Mouse (Mus musculus) neural tube, embryonic 12.5 days (tissue): ENCODE data around the gene 4930539E08Rik. TPM values are rescaled to one million over a fixed set of nuclear protein-coding genes. Genes with fewer than 3 reads are reported as not detected.

Source experiments
- ATAC-seq: fragments of 200-750 bp; cut with Nextera tagmentation; 2 replicates; pipeline ENCODE4 v1.8.0; 2017; ENCODE audit warnings: low read depth, mild to moderate bottlenecking, moderate TSS enrichment, moderate library complexity; ENCODE audit not compliant: low FRiP score
- H3K27ac ChIP-seq: fragments of 300-500 bp; sonication (generic); 2 replicates; pipeline ENCODE4 v1.5.1; 2016
- H3K27me3 ChIP-seq: fragments of 300-500 bp; sonication (generic); replicated peaks from 2 replicates; pipeline ENCODE4 v1.6.1; 2016; ENCODE audit warnings: mild to moderate bottlenecking
- H3K36me3 ChIP-seq: fragments of 300-500 bp; sonication (generic); 2 replicates; pipeline ENCODE4 v1.6.1; 2016; ENCODE audit warnings: mild to moderate bottlenecking
- H3K4me1 ChIP-seq: fragments of 300-500 bp; sonication (generic); 2 replicates; pipeline ENCODE4 v1.6.1; 2016
- H3K4me2 ChIP-seq: fragments of 300-500 bp; sonication (generic); replicated peaks from 2 replicates; pipeline ENCODE4 v1.6.1; 2016; ENCODE audit warnings: mild to moderate bottlenecking
- H3K4me3 ChIP-seq: fragments of 300-500 bp; sonication (generic); 2 replicates; pipeline ENCODE4 v1.5.1; 2016
- H3K9ac ChIP-seq: fragments of 300-500 bp; sonication (generic); 2 replicates; pipeline ENCODE4 v1.6.1; 2016; ENCODE audit warnings: mild to moderate bottlenecking
- H3K9me3 ChIP-seq: fragments of 300-500 bp; sonication (generic); 2 replicates; pipeline ENCODE4 v1.6.1; 2016; ENCODE audit warnings: mild to moderate bottlenecking
- WGBS: fragments of 180-500 bp; shearing (Covaris S2); methylation state at CpG from one replicate; pipeline ENCODE4 v1.1.7; 2016; 5-methylcytosine and 5-hydroxymethylcytosine counted together
- polyA plus RNA-seq: library from polyadenylated mRNA; unstranded; fragments of >200 nt; fragmentation: Nextera tagmentation; extraction: Ambion mirVana; gene quantifications from 2 replicates; pipeline ENCODE4 v1.2.1, GENCODE M21; 2016

4930539E08Rik gene
- polyA plus RNA-seq, 1 experiment from 2014 or later, result 0.38 TPM

DNA sequence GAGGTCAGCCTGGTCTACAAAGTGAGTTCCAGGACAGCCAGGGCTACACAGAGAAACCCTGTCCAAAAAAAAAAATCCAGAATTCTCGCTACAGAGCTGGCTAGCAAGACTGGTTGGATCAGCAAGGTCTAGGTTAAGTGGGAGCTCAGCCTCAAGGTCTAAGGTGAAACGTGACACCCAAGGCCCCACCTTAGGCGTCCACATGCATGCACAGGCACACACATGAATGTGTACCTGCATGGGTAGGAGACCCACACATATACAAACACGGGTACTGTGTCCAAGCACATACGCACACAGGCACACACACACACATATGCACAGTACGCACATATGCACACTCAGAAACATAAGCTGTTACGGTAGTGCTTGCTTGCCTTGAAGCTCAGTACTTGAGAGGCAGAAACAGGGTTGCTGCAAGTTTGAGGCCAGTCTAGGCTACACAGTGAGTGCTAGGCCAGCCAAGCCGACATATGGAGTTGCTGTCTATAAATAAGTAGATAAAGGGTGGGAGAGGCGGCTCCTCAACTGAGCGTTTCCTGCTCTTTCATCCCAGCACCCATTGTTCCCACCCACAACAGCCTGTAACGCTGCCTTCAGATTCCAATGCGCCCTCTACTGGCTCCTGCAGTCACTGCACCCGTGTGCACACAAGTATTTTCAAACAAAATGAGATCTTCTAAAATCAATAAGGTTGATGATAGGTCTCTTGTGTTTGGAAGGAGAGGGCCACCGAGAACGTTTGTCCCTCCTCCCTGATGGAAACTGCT lies 11.9 kb upstream of the 4930539E08Rik start:
- Histone ChIP-seq H3K4me3 (no peak overlapping the region), H3K4me1 (peaks cover 9% of the 10 kb centered on the region), H3K27me3 (no peaks in the 10 kb centered on the region), H3K9ac (no peak overlapping the region), H3K9me3 (no peaks in the 10 kb centered on the region), H3K4me2 (no peak overlapping the region), H3K36me3 (no peaks in the 10 kb centered on the region), H3K27ac (no peak overlapping the region)
- 50% methylated on average over 15 of the region's 15 CpGs for WGBS
- no peak for ATAC-seq

DNA sequence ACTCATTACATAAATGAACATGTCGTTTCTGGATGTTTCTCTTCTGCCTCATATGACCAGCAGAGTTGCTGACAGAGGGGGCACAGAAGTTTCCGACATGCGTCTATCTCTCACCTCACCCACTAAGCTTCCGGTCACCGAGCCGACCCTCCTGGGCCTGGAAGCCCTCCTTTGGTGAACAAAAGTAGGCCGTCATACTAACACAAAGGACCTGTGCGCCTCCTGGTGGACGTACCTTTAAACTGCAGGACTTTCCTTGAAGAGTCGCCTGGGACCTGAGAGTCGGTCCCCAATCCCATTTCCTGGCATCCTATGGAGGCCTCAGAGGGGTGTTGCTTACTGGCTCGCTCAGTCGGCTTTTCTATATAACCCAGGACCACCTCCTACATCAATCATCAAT lies 11.3 kb upstream of the 4930539E08Rik start:
- Histone ChIP-seq H3K36me3 (no peaks in the 10 kb centered on the region), H3K9me3 (no peaks in the 10 kb centered on the region), H3K27ac (no peak overlapping the region), H3K4me2 (no peak overlapping the region), H3K4me3 (no peak overlapping the region), H3K9ac (no peak overlapping the region), H3K4me1 (peaks cover 9% of the 10 kb centered on the region), H3K27me3 (no peaks in the 10 kb centered on the region)
- WGBS, result 21% methylated on average over 13 of the region's 13 CpGs
- no peak for ATAC-seq

- H3K9me3 ChIP-seq, result no peaks in the 10 kb centered on the region
- no peaks in the 10 kb centered on the region for H3K36me3 ChIP-seq
- no peak overlapping the region for H3K27ac ChIP-seq
- no peak overlapping the region for H3K4me3 ChIP-seq
- peaks cover under 1% of the 10 kb centered on the region; the same call in 1 of the 2 replicates for H3K4me1 ChIP-seq
- ATAC-seq, result no peak
- no peak overlapping the region for H3K9ac ChIP-seq
- WGBS, result 82% methylated on average over 8 of the region's 8 CpGs
- H3K4me2 ChIP-seq, result no peak overlapping the region
- H3K27me3 ChIP-seq, result no peaks in the 10 kb centered on the region
Observed at GRCm38 (mm10) chr17:28924957-28925595, 10.0 kb upstream of the 4930539E08Rik start.

DNA sequence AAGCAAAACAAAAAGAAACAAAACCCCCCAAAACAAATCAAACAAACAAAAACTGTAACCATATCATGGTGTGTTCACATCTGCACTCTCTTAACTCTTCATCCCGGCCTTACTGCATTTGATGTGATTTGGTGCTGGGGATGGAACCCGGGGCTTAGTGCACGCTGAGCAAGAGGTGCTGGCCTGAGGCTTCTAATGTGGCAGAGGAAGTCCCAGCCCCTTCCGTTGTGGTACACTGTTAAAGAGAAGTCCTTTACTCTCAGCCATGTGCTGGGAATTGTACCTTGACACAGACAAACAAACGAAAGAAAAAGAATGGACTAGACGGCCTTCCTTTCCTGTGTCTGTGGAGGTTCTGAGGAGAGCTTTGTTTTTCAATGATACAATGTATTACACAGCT lies 7.0 kb upstream of the 4930539E08Rik start:
- ATAC-seq, result no peak

DNA sequence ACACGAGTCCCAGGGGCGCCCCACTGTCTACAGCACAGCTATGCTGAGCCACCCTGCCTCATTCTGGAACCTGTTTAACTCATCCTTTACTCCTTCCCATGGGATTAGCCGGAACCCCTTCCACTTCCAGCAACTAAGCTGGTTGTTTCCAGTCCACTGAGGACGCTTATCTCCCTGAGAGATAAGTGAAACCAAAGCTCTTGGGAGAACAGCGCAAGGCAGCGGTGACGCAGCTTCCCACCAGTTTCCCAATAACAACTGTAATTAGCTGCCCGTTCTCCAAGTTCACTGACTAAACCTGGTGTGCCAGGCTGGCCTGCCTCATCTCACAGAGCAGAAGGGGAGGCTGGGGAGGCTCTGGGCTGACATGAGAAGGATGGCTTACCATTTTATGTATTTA lies 6.0 kb upstream of the 4930539E08Rik start:
- Histone ChIP-seq H3K9me3 (no peaks in the 10 kb centered on the region), H3K27me3 (no peaks in the 10 kb centered on the region), H3K4me1 (no peaks in the 10 kb centered on the region), H3K27ac (no peak overlapping the region), H3K36me3 (no peaks in the 10 kb centered on the region), H3K4me3 (no peak overlapping the region), H3K9ac (no peak overlapping the region), H3K4me2 (no peak overlapping the region)
- no peak for ATAC-seq
- 83% methylated on average over 8 of the region's 8 CpGs for WGBS

More for the DNA sequence above, 7.0 kb upstream of the 4930539E08Rik start:
- Histone ChIP-seq H3K36me3 (no peaks in the 10 kb centered on the region), H3K9ac (no peak overlapping the region), H3K4me1 (no peaks in the 10 kb centered on the region), H3K4me3 (no peak overlapping the region), H3K9me3 (no peaks in the 10 kb centered on the region), H3K27me3 (no peaks in the 10 kb centered on the region), H3K27ac (no peak overlapping the region), H3K4me2 (no peak overlapping the region)
- WGBS, result 66% methylated on average over 6 of the region's 6 CpGs

GRCm38 (mm10) chr17:28916520-28916919 lies 1.4 kb upstream of the 4930539E08Rik start:
- Histone ChIP-seq H3K36me3 (no peaks in the 10 kb centered on the region), H3K27ac (no peak overlapping the region), H3K4me3 (no peak overlapping the region), H3K27me3 (no peaks in the 10 kb centered on the region), H3K4me1 (no peaks in the 10 kb centered on the region), H3K9me3 (no peaks in the 10 kb centered on the region), H3K9ac (no peak overlapping the region), H3K4me2 (no peak overlapping the region)
- 92% methylated on average over 1 of the region's 1 CpGs for WGBS
- no peak for ATAC-seq

DNA sequence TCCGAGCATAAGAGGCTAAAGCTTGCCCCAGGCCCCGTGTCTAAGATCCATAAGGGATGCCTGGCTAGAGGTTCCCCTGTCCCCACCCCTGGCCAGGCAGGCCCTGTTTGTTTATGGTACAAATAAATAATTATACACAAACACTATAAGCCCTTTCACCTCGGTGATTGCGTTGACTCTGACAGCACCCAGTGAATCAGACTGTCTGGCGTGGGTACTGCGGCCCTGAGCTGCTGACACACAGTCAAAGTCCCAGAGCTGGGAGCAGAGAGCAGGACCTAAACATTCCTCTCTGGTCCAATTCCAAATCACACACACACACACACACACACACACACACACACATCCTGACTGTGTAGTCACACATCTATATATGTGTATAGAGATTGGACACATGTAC lies 1.2 kb downstream of the 4930539E08Rik start:
- H3K4me1 ChIP-seq, result peaks cover 7% of the 10 kb centered on the region; the same call in 1 of the 2 replicates
- no peak overlapping the region for H3K27ac ChIP-seq
- ATAC-seq, result no peak
- H3K4me2 ChIP-seq, result no peak overlapping the region
- no peak overlapping the region for H3K9ac ChIP-seq
- no peak overlapping the region for H3K4me3 ChIP-seq
- H3K36me3 ChIP-seq, result no peaks in the 10 kb centered on the region
- 86% methylated on average over 6 of the region's 6 CpGs for WGBS
- H3K27me3 ChIP-seq, result peaks cover 13% of the 10 kb centered on the region
- H3K9me3 ChIP-seq, result no peaks in the 10 kb centered on the region

DNA sequence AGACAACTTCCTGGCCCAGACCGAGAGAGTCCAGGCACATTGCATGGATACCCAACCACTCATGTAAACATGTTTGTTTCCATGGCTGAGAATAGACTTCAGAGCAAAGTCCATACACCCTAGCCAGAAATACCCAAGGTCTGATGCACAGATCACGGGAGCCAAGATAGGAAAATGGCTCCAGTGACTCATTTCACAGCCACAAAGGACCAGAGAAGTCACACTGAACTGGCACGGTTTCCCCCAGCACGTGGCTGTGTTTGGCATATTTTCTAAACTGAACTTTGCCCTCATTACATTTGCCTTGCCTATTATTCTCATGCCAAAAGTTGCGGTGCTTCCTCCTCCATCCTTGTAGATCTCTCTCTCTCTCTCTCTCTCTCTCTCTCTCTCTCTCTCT lies 1.9 kb downstream of the 4930539E08Rik start:
- H3K27me3 ChIP-seq, result peaks cover 13% of the 10 kb centered on the region
- H3K27ac ChIP-seq, result no peak overlapping the region
- ATAC-seq, result no peak
- H3K4me2 ChIP-seq, result no peak overlapping the region
- peaks cover 7% of the 10 kb centered on the region; the same call in 1 of the 2 replicates for H3K4me1 ChIP-seq
- H3K36me3 ChIP-seq, result no peaks in the 10 kb centered on the region
- no peak overlapping the region for H3K4me3 ChIP-seq
- no peaks in the 10 kb centered on the region for H3K9me3 ChIP-seq
- H3K9ac ChIP-seq, result no peak overlapping the region
- WGBS, result 75% methylated on average over 5 of the region's 5 CpGs

GRCm38 (mm10) chr17:28910139-28910538 lies 5.0 kb downstream of the 4930539E08Rik start:
- 26% methylated on average over 7 of the region's 7 CpGs for WGBS
- no peaks in the 10 kb centered on the region for H3K9me3 ChIP-seq
- 0 out of 2 replicates have a peak overlapping the region, but pooled peaks have one; percentile 54 for H3K4me2 ChIP-seq
- peaks cover 8% of the 10 kb centered on the region; the same call in 1 of the 2 replicates for H3K4me1 ChIP-seq
- ATAC-seq, result no peak
- H3K27me3 ChIP-seq, result peaks cover 13% of the 10 kb centered on the region
- H3K36me3 ChIP-seq, result no peaks in the 10 kb centered on the region
- no peak overlapping the region for H3K9ac ChIP-seq
- H3K27ac ChIP-seq, result no peak overlapping the region
- no peak overlapping the region for H3K4me3 ChIP-seq

- 8% methylated on average over 29 of the region's 29 CpGs for WGBS
- Histone ChIP-seq H3K9ac (no peak overlapping the region), H3K4me3 (no peak overlapping the region; the same call in 1 of the 2 replicates)
Observed at GRCm38 (mm10) chr17:28909252-28909941, 5.7 kb downstream of the 4930539E08Rik start.

GRCm38 (mm10) chr17:28907959-28908358 lies 7.2 kb downstream of the 4930539E08Rik start:
- no peaks in the 10 kb centered on the region for H3K36me3 ChIP-seq
- peaks cover 13% of the 10 kb centered on the region for H3K27me3 ChIP-seq
- H3K4me1 ChIP-seq, result peaks cover 11% of the 10 kb centered on the region; the same call in 1 of the 2 replicates
- no peaks in the 10 kb centered on the region for H3K9me3 ChIP-seq
- WGBS, result 76% methylated on average over 7 of the region's 7 CpGs
- no peak overlapping the region for H3K9ac ChIP-seq
- H3K27ac ChIP-seq, result no peak overlapping the region
- no peak for ATAC-seq
- H3K4me2 ChIP-seq, result no peak overlapping the region
- H3K4me3 ChIP-seq, result no peak overlapping the region

More at GRCm38 (mm10) chr17:28909252-28909941, 5.7 kb downstream of the 4930539E08Rik start:
- no peak for ATAC-seq
- Histone ChIP-seq H3K36me3 (no peaks in the 10 kb centered on the region), H3K4me2 (peak overlapping the region; percentile 54), H3K4me1 (peaks cover 11% of the 10 kb centered on the region; the same call in 1 of the 2 replicates), H3K27me3 (peaks cover 13% of the 10 kb centered on the region), H3K9me3 (no peaks in the 10 kb centered on the region), H3K27ac (no peak overlapping the region)

DNA sequence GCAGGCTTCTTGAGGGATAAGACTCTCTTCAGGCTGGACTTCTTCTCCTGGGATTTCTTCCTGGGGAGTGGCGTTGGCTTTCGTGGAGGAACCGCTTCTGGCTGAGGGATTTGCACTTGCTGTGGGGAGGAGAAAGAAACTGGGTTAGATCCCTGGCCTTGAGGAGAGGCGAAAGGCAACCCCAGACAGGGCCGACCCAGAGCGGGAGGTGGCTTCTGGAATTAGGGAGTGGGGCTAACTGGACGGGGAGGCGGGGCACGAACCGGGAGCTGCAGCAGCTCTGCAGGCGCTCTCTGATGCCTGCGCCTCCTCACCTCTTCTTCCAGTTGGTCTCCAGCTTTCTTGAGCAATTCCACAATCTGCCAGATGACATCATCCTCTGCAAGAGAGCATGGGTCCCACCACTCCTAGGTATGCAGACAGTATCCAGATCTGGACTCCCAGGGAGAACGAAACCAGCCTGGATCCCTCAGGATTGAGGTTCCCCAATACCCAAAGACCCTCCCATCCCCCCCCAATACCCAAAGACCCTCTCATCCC lies 9.7 kb downstream of the 4930539E08Rik start:
- no peak overlapping the region for H3K4me2 ChIP-seq

More for the DNA sequence above, 9.7 kb downstream of the 4930539E08Rik start:
- H3K4me3 ChIP-seq, result no peak overlapping the region
- no peaks in the 10 kb centered on the region for H3K36me3 ChIP-seq
- H3K27me3 ChIP-seq, result peaks cover 13% of the 10 kb centered on the region
- peaks cover 11% of the 10 kb centered on the region; the same call in 1 of the 2 replicates for H3K4me1 ChIP-seq
- no peak overlapping the region for H3K27ac ChIP-seq
- no peaks in the 10 kb centered on the region for H3K9me3 ChIP-seq
- WGBS, result 69% methylated on average over 13 of the region's 13 CpGs
- no peak overlapping the region for H3K9ac ChIP-seq
- ATAC-seq, result no peak
